Mouse (Mus musculus): ENCODE results near the gene Skint9. TPM values are rescaled to one million over a fixed set of nuclear protein-coding genes. Genes with fewer than 3 reads are reported as not detected.
"Not testable (repeated sequence)": the region's sequence is repeated elsewhere in the genome, so short reads cannot be mapped to it uniquely, and the experiment has no call there.

Skint9 gene
- 0.26 TPM in 1 of 2 replicates, not detected in the other for polyA plus RNA-seq (2012; rRNA removed)

DNA sequence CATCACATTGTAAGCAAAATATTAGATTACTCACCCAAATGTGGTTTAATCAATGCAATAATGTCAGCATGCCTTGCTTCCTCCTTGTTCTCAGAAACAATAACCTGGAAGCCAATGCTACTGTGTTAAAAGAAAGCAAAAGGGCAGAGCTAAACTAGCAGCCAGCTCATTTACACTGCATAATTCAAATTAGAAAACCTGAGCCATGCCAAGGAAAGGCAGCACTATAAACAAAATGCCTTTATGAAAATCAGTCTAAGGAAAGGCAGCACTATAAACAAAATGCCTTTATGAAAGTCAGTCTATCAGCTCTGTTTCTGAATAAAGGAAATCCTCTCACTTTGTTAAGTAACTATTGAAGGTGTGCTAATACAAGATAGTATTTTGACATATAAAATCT lies at the start of gene Skint9:
Gene Skint9, minus strand, starts transcription at position 101 of the 400 bp plus-strand sequence.
- no peaks in the 10 kb centered on the region for H3K27me3 ChIP-seq (ENCODE audit: control insufficient read depth, insufficient read depth, low read length)
- H3K36me3 ChIP-seq (ENCODE audit: control insufficient read depth, insufficient read depth, low read length), result no peaks in the 10 kb centered on the region
- no peak within 1 kb of the TSS for H3K27ac ChIP-seq (ENCODE audit: control insufficient read depth, insufficient read depth, low read depth, low read length)
- no peaks in the 10 kb centered on the region for H3K4me1 ChIP-seq (ENCODE audit: control insufficient read depth, insufficient read depth, low read length)
- H3K4me3 ChIP-seq (ENCODE audit: control insufficient read depth, low read depth, low read length), result no peak within 1 kb of the TSS
- TF ChIP-seq CTCF (IDR thresholded peaks at IDR 0.05; ENCODE audit: control insufficient read depth, insufficient read depth, insufficient replicate concordance, low read depth, low read length) (no peak), POLR2A (IDR thresholded peaks at IDR 0.05; ENCODE audit: control insufficient read depth, low read depth, low read length) (no peak)

DNA sequence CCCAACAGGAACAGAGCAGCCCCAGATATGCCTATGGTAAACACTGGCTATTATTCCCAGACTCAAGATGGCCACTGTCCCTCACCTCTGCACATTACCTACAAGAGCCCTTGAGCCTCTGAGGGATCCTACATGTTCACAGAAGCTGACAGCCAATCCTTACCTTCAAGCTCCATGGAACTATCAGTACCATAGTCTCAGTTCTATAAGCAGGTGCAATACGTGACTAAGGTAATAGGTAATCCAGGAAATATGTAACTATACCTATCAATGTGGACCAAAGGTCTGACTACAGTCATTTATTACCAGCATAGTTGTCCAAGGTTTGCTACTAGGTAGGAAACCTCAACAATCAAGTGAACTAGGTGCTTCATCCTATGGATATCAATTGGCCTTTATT lies 1.1 kb downstream of the Skint9 start:
- Histone ChIP-seq H3K4me1 (ENCODE audit: control insufficient read depth, insufficient read depth, low read length) (no peaks in the 10 kb centered on the region), H3K4me3 (ENCODE audit: control insufficient read depth, low read depth, low read length) (no peak overlapping the region), H3K27ac (ENCODE audit: control insufficient read depth, insufficient read depth, low read depth, low read length) (no peak overlapping the region), H3K27me3 (ENCODE audit: control insufficient read depth, insufficient read depth, low read length) (no peaks in the 10 kb centered on the region), H3K36me3 (ENCODE audit: control insufficient read depth, insufficient read depth, low read length) (no peaks in the 10 kb centered on the region)
- TF ChIP-seq POLR2A (IDR thresholded peaks at IDR 0.05; ENCODE audit: control insufficient read depth, low read depth, low read length) (no peak), CTCF (IDR thresholded peaks at IDR 0.05; ENCODE audit: control insufficient read depth, insufficient read depth, insufficient replicate concordance, low read depth, low read length) (no peak)

DNA sequence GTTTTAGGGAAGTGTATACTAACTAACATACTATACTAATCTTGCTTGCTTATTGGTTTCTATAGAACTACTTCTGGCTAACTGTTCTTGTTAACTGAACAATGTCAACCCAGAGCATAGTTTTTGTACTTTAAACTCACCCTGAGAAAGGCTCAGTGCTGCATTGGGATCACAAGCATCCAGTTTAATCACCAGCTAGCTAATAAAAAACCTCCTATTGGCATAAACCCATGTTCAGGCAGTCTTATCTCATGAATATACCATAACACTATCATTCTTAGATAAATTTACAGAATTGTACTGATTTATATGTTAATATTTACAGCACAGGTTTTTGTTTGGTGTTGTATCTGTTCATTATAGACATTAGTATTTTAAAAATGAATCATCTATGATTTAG lies 1.6 kb downstream of the Skint9 start:
- H3K27ac ChIP-seq (ENCODE audit: control insufficient read depth, insufficient read depth, low read depth, low read length), result no peak overlapping the region
- H3K27me3 ChIP-seq (ENCODE audit: control insufficient read depth, insufficient read depth, low read length), result no peaks in the 10 kb centered on the region
- H3K36me3 ChIP-seq (ENCODE audit: control insufficient read depth, insufficient read depth, low read length), result no peaks in the 10 kb centered on the region
- H3K4me1 ChIP-seq (ENCODE audit: control insufficient read depth, insufficient read depth, low read length), result no peaks in the 10 kb centered on the region
- TF ChIP-seq POLR2A (IDR thresholded peaks at IDR 0.05; ENCODE audit: control insufficient read depth, low read depth, low read length), result no peak
- TF ChIP-seq CTCF (IDR thresholded peaks at IDR 0.05; ENCODE audit: control insufficient read depth, insufficient read depth, insufficient replicate concordance, low read depth, low read length), result no peak
- H3K4me3 ChIP-seq (ENCODE audit: control insufficient read depth, low read depth, low read length), result no peak overlapping the region

DNA sequence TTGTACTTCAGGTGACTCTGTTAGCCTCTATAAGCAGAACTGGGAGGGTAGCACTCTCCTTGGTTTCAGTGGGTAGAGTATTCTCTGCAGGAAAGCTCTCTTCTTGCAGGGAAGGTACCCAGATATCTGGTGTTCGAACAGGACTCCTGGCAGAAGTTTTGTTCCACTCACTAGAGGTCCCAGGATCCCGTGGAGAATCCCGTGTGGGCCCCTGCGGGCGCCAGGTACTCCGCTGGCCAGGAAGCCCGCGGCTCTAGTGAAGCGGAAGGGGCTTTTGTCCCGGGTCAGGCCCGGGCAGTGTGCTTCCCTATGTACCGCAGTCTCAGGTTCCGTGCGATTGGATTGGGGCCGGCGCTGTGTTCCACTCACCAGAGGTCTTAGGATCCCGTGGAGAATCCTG lies 84.7 kb downstream of the Skint9 start:
- H3K4me3 ChIP-seq (ENCODE audit: control insufficient read depth, low read depth, low read length); H3K27me3 ChIP-seq (ENCODE audit: control insufficient read depth, insufficient read depth, low read length); H3K27ac ChIP-seq (ENCODE audit: control insufficient read depth, insufficient read depth, low read depth, low read length): not testable (repeated sequence)

More for the DNA sequence above, 84.7 kb downstream of the Skint9 start:
- not testable (repeated sequence) for H3K4me1 ChIP-seq (ENCODE audit: control insufficient read depth, insufficient read depth, low read length); H3K36me3 ChIP-seq (ENCODE audit: control insufficient read depth, insufficient read depth, low read length)

Other genes with a start within 250 kb of the Skint9 start
- gene Skint3, start 201.7 kb downstream of the Skint9 start, polyA plus RNA-seq (2012; rRNA removed), result 0.06 TPM in 2 replicates
- not detected in 2 replicates for gene Skint2, start 123.2 kb upstream of the Skint9 start, polyA plus RNA-seq (2012; rRNA removed)